Mouse (Mus musculus): ENCODE measurements around the gene Pdcd10.

The Pdcd10 gene

DNA sequence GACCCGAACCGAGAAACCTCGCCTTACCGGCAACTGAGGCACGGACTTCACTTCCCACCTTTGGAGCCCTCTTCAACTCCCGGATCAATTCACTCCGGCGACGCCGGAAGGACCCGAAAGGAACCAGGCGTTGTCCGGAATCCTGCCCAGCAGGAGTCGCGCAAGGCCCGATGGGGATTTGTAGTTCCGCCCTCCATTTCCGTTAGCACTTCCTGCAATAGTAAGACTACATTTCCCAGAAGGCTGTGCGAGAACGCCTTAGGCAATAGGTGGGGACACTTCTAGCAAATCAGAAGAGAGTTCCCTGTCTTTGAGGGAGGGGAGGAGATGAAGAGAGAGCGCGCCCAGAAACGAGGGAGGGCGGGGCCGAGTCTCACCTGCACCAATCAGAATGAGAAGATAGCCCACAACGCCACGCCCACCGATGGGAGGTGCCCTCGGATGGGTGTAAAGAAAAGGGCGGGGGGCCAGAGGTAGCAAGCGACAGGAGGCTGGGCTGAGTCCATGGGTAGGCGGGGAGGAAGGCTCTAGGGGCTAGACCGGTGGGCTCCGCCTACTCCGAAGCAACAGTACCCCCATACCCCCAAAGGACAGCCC is at the start of gene Pdcd10:
Gene Pdcd10 (minus strand): TSS at position 162 of the 597 bp plus-strand sequence.
- peak; percentile 100 for DNase-seq

DNA sequence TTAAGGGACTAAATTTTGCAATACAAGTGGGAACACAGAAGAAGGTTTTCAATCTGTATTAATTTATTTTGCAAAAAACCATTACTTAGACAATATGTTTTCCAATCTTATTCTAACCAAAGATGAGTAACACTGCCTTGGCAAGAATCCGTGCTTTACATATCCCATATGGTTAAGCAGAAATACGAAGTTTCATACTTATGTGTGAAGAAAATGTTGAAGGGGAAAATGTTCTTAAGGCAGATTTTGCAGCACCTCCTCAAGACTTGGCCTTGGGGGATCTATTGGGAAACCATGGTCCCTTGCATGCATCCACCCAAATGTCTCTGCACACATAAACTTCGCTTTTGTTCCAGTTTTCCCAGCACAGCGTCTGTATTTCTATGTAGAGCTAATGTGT is 28.2 kb upstream of the Pdcd10 start:
- peak; percentile 32 for DNase-seq

DNA sequence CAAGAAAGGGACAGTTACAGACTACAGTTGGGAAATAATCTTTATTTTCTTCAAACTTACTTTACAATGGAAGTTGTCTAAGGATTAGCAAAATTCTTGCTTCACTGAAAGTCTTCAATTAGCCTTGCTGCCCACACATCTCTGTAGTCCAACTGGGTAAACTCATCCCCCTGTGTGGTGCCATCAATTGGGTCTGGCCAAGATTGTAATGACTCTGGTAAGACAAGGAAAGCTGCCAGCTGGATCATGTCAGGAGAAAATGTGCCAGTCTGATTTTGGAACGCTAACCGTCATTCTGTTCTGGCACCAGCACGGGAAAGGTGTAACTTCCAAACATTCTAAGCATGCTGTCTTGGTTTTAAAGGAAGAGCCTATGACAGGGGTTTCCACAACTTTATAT is 26.6 kb upstream of the Pdcd10 start:
- peak; percentile 39 for DNase-seq

DNA sequence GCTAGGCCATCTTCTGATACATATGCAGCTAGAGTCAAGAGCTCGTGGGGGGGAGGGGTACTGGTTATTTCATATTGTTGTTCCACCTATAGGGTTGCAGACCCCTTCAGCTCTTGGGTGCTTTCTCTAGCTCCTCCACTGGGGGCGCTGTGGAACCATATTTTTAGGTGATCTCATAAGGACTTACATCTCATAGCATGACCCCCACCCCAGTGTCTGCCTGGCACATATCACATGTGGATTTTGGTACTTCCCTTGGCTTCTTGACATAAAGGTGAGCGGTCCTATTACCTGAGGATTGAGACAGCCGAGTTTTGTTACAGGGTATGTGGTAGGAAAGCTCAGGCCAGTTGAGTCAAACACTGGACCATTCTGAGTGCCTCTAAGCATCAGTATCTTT is 22.7 kb upstream of the Pdcd10 start:
- DNase-seq = no peak

DNA sequence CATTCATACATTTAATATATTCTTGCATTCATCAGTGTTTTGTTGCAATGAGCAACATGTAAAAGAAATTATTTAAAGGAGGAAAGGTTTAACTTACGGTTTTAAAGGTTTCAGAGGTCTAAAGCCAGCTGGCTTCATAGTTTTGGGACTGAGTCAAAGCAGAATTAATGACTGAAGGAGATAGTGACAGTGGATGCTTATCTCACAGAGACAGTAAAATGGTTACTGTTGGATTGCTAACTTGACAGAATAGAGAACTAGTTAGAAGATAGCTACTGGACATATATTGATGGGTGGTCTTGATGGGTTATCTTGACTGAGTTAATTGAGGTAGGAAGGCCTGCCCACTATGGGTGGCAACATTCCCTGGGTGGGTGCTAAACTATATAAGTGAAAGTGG is 18.9 kb upstream of the Pdcd10 start:
- no peak for DNase-seq

DNA sequence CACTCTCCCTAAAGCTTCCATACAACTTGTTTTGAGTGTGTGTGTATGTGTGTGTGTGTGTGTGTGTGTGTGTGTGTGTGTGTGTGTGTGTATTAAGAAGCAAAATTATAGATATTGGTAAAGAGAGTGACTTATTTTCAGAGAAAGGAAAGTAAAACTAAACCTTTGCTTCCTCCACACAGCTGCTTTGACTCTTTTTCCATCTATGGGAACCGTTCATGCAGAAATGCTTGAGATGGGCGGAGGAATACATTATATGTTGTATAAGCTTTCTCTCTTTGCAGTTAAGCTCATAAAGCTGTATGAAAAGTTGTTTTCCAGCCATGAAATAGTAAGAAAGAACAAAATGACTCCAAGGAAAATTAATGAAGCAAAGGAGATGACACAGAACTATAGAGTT is 17.4 kb upstream of the Pdcd10 start:
- DNase-seq = no peak

DNA sequence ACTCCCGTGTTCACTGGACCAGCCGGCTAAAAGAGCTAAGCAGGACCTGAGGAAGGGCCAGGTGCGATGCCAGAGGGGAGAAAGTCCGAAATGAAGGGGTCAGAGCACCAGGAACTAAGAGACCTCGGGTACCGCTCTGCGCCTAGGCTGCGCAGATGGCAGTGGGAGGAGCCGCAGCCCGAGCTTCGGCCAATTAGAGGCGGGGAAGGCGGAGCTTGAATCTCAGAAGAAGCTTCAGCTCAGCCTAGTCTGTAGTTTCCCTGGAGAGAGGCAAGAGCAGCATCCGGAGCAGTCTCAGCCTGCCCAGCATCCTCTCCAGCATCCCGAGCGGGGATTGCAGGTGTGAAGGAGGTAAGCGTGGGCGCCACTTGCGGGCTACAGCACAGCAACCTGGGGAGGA is 636 bp upstream of the Pdcd10 start, which contains the start of gene Serpini1:
Gene Serpini1 (plus strand): TSS at position 256 of the 400 bp plus-strand sequence.
- DNase-seq = peak; percentile 94

DNA sequence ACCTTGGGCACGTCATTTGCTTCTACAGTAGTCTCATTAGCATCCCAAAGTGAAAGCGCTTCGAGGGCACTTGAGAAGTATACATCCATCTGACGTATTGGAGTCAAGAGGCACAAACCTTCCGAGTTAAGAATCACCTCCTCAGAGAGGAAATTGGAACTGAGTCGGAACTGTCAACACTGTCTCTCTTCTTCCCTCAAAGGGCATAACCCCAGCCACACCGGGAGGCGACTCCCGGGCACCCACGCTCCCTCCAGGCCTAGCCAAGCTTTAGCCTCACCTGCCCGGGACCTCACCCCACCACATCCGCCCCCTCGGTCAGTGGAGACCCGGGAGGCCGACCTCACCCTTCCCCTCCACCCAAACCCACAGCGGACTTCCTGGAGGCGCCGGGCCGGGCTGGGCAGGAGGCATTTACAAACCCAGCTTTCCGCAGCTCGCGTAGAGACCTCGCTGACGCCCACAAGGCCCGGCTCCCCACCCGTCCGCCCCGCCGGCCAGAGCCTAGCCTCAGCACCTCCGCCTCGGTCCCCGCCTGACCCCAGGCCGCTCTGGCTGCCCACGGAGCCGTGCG is 448 bp downstream of the Pdcd10 start:
- peak; percentile 18 for DNase-seq

DNA sequence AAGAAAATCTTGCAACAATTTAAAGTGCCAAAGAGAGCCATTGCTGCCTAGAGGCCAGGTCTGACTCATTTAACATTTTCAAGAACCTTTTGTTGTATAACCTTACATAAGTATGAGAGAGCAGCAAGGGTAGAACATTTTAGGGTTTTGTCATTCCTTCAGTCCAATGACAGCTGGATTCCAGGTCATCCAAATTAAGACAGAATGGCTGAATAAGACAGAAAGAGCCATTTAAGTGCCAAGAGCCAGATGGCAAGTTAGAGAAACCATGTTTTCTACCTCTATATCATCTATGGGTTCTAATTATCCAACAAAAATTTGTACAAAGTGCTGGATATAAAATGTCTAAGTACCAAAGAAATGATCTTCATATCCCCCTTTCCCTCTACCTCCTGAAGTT is 5.4 kb downstream of the Pdcd10 start:
- no peak for DNase-seq

DNA sequence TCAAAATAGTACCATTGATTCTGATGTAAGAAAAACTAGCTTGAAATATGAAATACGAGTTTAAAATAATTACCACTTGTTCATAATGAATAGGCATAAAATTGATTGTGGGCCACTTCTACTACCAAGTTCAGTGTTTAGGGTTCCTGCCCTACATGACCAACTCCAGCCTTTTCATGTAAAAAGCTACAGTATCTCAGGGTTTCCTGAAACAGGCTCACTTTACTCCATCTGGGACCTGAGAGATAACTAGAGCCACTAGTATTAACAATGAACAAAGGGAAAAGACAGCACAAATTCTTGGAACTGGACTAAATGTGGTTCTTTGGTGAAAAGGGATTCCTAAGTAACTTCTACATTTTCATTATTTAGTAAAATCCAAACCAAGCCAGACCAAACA is 12.4 kb downstream of the Pdcd10 start:
- no peak for DNase-seq

DNA sequence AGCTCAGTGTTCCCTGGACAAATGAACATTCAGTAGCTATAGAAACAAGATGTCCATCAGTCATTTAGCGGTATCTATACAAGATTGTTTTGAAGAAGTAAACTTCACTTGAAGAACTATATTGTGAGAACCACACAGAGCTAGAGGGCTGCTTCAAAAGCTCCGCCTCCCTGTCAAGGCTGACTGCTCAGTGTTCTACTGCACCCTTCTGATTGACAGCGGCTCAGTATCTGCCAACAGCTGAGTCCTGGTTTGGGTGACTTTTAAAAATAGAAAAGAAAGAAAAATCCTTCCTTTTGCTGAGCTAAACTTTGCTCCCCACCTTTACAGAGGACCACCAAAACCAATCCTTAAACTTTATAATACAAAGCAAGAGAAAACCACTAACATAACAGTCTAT is 13.8 kb downstream of the Pdcd10 start:
- no peak for DNase-seq

DNA sequence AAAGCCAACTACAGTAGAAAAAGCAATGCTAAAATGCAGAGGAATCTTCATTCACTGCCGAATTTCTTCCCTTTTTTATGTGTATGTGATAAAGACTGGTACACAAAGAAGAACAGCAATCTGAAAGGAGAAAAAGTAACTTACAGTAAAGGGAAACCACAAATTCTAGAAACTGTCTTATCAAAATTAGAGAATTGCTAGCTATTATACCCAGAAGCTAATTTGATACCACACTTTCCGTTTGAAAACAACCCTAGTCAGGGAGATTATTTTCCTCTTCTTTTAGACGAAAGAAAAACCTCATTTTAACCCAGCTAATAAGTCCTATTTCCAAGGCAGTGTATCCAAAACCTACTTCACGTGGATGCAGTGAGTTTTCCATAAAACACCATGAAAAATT is 15.4 kb downstream of the Pdcd10 start:
- no peak for DNase-seq

DNA sequence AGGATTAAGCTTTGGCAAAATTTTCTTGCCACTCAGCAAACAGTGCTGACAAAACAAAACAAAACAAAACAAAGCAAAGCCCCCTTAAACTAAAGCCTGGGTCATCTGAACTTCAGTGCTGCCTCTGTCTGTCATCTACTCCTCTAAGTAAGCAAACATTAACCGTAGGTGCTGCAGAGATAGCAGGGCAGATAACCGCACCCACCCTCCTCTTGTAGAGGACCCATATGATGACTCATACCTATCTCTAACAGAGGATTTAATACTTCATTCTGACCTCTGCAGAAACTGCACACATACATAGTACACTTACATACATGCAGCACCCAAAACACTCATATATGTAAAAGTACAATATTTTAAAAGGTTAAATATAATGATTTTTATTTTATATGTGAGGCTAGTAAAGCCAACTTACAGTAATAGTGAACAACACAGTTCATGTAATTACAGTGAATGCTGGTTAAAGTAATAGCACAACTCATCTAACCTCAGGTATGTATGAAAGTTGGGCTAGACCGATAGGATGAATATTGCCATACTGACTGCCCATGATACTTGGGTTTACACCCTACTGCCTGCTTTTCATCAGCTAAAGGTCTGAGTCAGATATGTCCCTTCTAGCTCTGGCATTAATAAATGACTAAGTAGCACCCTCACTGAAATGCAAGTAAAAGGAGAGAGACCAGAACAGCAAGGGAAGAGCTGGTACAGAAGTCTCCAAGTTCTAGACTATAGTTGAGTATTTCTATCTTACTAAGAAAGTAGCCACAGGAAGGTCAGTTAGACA is 22.4 kb downstream of the Pdcd10 start:
- no peak for DNase-seq

DNA sequence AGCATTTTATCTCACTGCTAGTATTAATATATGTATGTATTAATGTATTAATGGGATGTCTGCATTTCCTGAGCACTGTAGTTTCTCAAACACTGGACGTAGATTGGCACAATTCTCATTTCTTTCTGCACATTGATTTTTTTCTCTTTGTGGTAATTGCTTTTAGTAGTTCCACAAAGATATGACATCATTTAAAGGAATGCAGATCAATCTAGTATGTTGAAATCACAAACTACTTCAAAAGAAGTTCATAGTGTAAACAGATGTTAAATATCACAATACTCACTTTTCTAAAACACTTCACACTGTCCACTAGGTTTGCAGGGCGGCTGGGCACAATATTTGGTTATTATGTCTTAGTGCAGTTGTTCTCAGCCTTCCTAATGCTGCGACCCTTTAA is 25.6 kb downstream of the Pdcd10 start:
- no peak for DNase-seq

DNA sequence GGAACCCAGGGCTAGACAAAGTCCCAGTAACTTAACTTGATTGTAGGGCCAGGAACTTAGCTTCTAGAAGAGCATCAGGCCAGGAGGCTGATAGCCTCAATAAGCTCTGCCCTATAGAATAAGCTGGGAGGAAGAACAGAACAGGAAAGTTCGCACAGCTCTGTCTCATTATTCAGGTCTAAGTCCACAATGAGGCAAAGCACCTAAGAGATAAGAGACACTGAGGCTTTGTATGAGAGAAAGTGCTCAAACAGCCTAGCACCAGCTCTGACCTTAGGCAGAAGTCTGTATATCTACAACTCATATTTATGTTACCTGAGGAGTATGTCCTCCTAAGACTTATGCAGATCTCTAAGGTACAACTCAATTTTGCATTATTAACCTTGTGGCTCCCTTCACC is 34.1 kb downstream of the Pdcd10 start:
- no peak for DNase-seq

DNA sequence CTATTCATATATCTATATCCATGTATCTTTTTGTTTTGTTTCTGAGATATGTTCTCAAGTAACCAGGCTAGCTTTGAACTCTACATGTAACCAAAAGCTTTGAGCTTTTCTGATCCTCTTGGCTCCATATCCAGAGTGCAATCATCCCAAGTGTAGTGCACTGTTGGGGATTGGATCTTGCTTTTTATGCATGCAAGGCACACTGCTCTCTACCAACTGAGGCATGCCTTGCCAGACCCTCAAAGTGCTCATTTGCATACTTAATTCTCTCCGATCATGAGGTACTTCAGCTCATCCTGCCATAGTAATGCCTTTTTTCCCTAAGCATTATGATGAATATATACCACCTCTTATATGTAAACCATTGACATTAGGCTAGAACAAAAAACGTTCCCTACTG is 35.3 kb downstream of the Pdcd10 start:
- no peak for DNase-seq

DNA sequence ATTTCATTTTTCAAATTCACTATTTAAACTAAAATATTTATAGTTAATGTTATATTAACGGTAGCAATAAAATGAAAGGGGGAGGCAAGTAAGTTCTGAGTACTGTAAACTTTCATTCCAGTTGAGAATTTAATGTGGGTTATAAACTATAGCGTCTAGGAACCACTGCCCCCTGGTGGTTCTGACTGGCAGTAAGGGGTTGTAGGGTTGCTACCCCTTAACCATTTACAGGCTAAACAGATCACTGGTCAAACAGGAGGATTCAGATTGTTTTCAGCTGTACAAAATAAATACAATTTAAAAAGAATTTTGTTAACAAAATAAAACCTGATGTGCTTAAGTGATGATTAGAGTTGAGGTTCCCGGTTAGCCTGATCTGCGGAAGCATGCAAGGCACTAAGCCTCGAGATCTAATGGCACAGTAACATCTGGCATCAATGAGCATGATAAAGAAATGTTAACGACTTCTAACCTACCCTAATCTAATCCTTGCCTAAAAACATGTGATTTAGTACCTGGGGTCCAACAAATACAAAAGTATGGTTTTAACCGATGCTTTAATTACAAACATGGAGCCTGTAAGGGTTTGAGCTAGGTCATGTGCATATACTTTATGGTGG is 38.9 kb downstream of the Pdcd10 start:
- peak; percentile 9 for DNase-seq

DNA sequence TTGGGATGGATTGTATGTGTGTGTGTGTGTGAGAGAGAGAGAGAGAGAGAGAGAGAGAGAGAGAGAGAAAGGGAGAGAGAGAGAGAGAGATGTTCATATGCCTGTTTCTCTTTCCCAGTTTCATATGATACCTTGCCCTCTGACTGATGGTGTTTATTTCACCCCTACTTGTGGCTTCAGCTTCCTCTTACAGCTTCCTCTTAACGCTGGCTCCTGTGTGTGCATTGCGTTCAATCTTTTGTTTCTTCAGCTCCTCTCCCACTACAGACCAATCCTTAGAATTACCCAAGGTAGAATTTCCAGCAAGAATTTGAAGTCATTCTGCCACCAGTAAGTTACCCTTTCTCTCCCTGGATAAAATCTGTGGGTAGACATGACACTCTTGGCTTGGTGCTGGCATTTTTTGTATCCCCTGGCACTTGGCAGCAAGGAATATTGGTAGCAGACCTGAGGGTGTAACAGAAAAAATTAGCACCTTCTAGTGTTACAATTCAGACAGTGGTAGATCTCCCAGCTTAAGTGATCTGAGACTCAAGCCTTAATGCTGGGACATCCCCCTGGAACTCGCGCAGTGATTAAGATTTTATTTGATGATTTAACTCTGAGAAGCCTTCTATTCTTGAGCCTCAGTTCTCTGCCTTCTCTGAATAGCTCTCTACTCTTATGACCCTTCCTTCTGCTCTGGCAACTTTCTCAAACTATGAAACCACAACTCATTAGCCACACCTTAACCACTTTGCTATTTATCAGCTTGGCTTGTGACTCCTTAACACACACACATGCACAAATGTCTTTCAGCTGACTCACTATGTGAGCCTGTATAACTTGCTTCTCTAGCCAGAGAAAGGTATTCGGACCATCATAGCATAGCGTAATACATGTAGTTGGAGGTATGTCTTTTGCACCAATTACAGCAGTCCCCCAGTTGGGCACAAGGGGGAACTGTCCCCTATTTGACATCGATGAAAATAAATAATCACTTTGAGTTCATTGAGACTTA is 57.4 kb downstream of the Pdcd10 start:
- DNase-seq = no peak

DNA sequence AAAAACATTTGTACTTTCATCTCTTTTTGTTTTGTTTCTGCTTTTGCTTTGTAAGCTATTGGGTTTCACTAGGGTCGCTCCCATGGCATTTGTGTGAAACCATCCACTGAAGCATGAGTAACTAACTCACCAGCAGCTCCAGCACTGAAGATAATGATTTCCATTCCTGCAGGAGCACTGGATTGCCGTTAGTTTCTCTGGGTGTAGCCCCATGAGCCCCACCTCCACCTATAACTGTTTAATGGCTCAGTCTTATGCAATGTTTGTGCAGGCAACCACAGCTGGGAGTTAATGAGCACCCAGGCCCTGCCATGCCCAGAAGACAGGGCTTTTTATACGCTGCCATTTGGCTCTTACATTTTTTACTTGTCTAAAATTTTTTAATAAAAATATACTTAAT is 63.7 kb downstream of the Pdcd10 start:
- DNase-seq = no peak

DNA sequence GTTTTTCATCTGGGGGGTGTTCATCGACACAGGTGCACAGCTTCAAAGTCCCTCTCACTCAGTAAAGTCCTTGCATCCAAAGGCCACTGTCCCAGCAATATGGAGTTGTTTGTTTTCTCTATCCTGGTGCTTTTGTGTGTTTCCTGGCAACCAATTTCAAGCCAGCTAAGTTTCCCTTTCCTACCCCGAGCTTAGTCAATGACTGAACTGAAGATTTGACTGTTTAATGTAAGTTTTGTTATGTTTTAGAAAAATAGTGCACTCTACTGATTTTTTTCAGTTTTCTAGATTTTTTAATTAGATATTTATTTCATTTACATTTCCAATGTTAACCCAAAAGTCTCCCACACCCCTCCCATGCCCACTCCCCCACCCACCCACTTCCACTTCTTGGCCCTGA is 74.6 kb downstream of the Pdcd10 start, which contains the start of gene Wdr49:
Gene Wdr49 (minus strand): TSS at position 101 of the 400 bp plus-strand sequence.
- DNase-seq = no peak

DNA sequence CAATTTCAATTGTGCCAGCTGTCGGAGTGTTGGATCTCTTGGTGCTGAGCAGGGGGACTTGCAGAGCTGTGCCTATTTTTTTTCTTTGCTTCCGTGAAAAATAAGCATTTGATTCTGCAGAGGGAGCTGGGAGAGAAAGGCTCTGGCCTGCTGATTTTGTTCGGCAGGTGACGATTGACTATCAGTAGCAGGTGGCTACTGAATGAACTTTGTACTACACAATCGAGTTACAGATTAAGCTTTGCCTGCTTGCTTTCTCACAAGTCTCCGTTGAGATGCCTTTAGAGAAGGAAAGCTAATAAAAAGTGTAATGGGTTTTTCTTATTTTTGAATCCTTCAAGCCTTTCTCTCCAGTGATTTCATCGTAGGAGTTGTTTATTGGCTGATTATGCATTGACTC is 81.5 kb downstream of the Pdcd10 start:
- peak; percentile 9 for DNase-seq

DNA sequence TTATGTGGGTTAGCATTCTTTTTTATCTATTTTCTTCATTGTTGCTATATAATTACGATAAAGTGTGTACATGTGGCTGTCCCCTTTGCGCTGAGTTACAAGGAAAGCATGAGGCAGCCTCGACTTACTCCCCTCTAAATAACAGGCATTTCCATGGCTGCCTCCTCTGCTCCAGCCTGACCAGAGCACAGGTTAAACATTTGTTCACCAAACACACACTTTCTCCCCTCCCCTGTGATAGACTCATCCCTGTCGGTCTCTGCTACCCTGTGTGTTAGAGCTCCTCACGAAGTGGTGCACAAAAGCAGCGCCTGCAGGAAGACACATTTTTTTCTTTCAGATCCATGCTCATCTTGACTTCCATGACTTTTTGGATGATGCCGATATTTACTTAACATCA is 82.0 kb downstream of the Pdcd10 start:
- no peak for DNase-seq

DNA sequence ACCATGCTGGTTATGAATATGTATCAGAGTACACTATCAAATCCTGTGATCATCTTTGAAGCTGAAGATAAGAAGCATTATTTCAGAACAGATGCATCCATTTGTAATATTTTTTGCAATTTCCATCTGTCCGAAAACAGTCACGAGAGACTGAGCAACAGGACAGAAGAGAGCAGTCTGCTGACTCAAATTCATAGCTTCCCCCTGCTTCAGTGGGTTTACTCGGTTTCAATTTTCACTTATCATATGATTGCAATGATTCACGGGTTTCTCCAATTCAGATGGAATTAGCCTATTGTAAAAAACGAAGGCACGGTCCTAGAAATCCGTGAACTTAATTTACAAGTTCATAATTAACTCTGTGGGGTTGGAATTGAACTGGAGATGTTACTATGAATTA is 88.5 kb downstream of the Pdcd10 start:
- DNase-seq = no peak
